Mouse (Mus musculus) forebrain, postnatal 0 days (tissue): ENCODE measurements around the gene Galnt12. TPM values are rescaled to one million over a fixed set of nuclear protein-coding genes. Genes with fewer than 3 reads are reported as not detected.

Source experiments
- ATAC-seq: fragments of 200-750 bp; cut with Nextera tagmentation; 2 replicates; pipeline ENCODE4 v1.8.0; 2017; ENCODE audit warnings: mild to moderate bottlenecking, moderate library complexity
- DNase-seq: peaks from one replicate; pipeline ENCODE4 v3.0.0-alpha.2; 2015
- H3K27ac ChIP-seq: fragments of 300-500 bp; sonication (generic); 2 replicates; pipeline ENCODE4 v1.5.1; 2014; ENCODE audit warnings: low read depth, mild to moderate bottlenecking, antibody characterized with exemption, low read length, moderate library complexity, mixed read lengths
- H3K27me3 ChIP-seq: fragments of 300-500 bp; sonication (generic); 2 replicates; pipeline ENCODE4 v1.6.1; 2014; ENCODE audit warnings: mild to moderate bottlenecking, low read length, mixed read lengths; ENCODE audit not compliant: insufficient read depth
- H3K36me3 ChIP-seq: fragments of 300-500 bp; sonication (generic); 2 replicates; pipeline ENCODE4 v1.6.1; 2014; ENCODE audit warnings: mild to moderate bottlenecking, moderate library complexity; ENCODE audit not compliant: insufficient read depth
- H3K4me1 ChIP-seq: fragments of 300-500 bp; sonication (generic); 2 replicates; pipeline ENCODE4 v1.6.1; 2014; ENCODE audit warnings: antibody characterized with exemption; ENCODE audit not compliant: insufficient read depth
- H3K4me2 ChIP-seq: fragments of 300-500 bp; sonication (generic); 2 replicates; pipeline ENCODE4 v1.6.1; 2014; ENCODE audit warnings: low read depth, mild to moderate bottlenecking, moderate library complexity
- H3K4me3 ChIP-seq: fragments of 300-500 bp; sonication (generic); 2 replicates; pipeline ENCODE4 v1.5.1; 2014; ENCODE audit warnings: low read depth, low read length, mixed read lengths
- H3K9ac ChIP-seq: fragments of 300-500 bp; sonication (generic); 2 replicates; pipeline ENCODE4 v1.6.1; 2014; ENCODE audit warnings: mild to moderate bottlenecking
- H3K9me3 ChIP-seq: fragments of 300-500 bp; sonication (generic); 2 replicates; pipeline ENCODE4 v1.6.1; 2016; ENCODE audit warnings: low read length
- CTCF ChIP-seq: sonication (generic); IDR thresholded peaks from 2 replicates; pipeline ENCODE4 v1.5.1; 2016; ENCODE audit warnings: antibody characterized with exemption, control low read depth, low read depth
- WGBS: fragments of 180-500 bp; shearing (Covaris S2); extraction: QIAGEN DNeasy Blood & Tissue Kit; methylation state at CpG from one replicate; pipeline ENCODE4 v1.1.7; 2014; 5-methylcytosine and 5-hydroxymethylcytosine counted together
- polyA plus RNA-seq: library from polyadenylated mRNA; unstranded; fragments of >200 nt; fragmentation: Nextera tagmentation; extraction: Ambion mirVana; gene quantifications from 2 replicates; pipeline ENCODE4 v1.2.1, GENCODE M21; 2015
- total RNA-seq: library from RNA; depleted of rRNA; stranded (reverse); fragments of >200 nt; gene quantifications from 2 replicates; pipeline ENCODE4 v1.2.3, GENCODE M21; 2014

Galnt12 gene
- total and polyA plus RNA-seq, 2 experiments from 2014 or later, result 1.2 to 1.4 TPM

DNA sequence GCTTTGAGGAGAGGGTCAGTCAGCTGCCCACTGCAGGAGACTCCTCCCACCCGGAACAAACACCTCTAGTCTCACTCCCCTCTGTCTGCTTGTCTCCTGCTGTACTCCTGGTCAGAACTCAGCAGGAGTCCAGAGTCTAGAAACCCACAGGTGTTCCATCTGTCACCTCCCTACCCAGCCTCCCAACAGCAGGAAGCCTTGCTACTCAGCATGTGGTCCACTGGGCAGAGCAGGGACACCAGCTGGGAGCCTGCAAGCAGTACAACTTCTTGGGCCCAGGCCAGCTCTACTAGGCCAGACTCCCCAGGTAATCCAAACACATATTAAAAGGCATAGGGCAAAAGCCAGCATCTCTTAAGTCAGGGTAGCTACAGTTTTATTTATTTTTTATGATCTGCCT lies 30.8 kb upstream of the Galnt12 start:
- DNase-seq (no peak), ATAC-seq (no peak)
- Histone ChIP-seq H3K36me3 (no peaks in the 10 kb centered on the region), H3K4me3 (no peak overlapping the region), H3K9ac (no peak overlapping the region), H3K4me2 (no peak overlapping the region), H3K4me1 (peaks cover 2% of the 10 kb centered on the region; the same call in 1 of the 2 replicates), H3K27ac (no peak overlapping the region), H3K27me3 (no peaks in the 10 kb centered on the region), H3K9me3 (no peaks in the 10 kb centered on the region)
- TF ChIP-seq CTCF, result no peak
- 18% methylated on average over 1 of the region's 1 CpGs for WGBS

DNA sequence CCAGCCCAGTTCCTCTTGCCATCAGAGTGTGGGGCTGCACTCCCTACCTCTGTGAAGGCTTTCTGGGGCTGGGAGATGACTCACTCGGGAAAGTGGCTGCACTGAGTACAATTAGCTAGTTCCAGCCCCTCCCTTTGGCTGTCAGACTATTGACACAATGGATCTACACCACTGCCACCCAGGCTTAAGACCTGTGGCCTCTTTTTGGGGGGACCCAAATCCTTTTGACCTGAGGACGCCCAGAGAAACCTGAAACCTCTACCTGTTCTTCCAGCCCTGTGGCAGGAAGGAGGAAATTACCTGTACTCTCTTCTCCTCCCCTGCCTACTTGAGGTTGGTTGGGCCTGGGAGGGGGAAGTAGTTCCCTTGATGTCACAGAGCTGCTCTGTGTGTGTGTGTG lies 16.7 kb upstream of the Galnt12 start:
- no peak for TF ChIP-seq CTCF

GRCm38 (mm10) chr4:47079997-47080646 lies 11.6 kb upstream of the Galnt12 start:
- DNase-seq (no peak), ATAC-seq (no peak)
- Histone ChIP-seq H3K4me3 (no peak overlapping the region), H3K27ac (no peak overlapping the region), H3K4me1 (no peaks in the 10 kb centered on the region), H3K27me3 (no peaks in the 10 kb centered on the region), H3K36me3 (no peaks in the 10 kb centered on the region), H3K9me3 (no peaks in the 10 kb centered on the region), H3K9ac (no peak overlapping the region), H3K4me2 (no peak overlapping the region)
- no peak for TF ChIP-seq CTCF
- 92% methylated on average over 17 of the region's 17 CpGs for WGBS

More for the DNA sequence above, 16.7 kb upstream of the Galnt12 start:
- Histone ChIP-seq H3K27me3 (no peaks in the 10 kb centered on the region), H3K9me3 (no peaks in the 10 kb centered on the region), H3K9ac (no peak overlapping the region), H3K4me2 (no peak overlapping the region), H3K4me3 (no peak overlapping the region), H3K27ac (no peak overlapping the region), H3K4me1 (no peaks in the 10 kb centered on the region), H3K36me3 (no peaks in the 10 kb centered on the region)
- ATAC-seq, result no peak
- 19% methylated on average over 2 of the region's 2 CpGs for WGBS
- DNase-seq, result no peak

DNA sequence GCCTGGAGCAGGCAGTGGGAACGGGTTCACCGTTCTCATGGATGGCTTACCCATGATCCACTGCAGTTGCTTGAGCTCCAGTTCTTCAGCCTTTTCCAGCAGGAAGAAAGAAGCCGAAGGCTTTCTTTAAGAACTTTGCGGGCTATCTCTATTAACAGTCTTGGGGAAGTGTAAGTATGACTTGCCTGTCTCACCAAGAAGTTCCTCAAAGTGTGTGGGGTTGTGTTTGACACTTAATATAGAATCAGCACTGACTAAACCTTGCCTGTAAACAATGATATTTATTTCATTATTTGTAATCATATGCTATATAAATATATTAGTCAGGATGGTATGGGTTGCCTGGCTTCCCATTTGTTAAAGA lies 11.1 kb upstream of the Galnt12 start:
- Histone ChIP-seq H3K36me3 (no peaks in the 10 kb centered on the region), H3K27me3 (no peaks in the 10 kb centered on the region), H3K9ac (no peak overlapping the region), H3K4me3 (no peak overlapping the region), H3K4me1 (no peaks in the 10 kb centered on the region), H3K9me3 (no peaks in the 10 kb centered on the region), H3K4me2 (no peak overlapping the region), H3K27ac (no peak overlapping the region)
- 97% methylated on average over 4 of the region's 4 CpGs for WGBS
- DNase-seq, result no peak
- ATAC-seq, result no peak
- TF ChIP-seq CTCF, result no peak

- ATAC-seq, result no peak
- no peak for TF ChIP-seq CTCF
- H3K36me3 ChIP-seq, result no peaks in the 10 kb centered on the region
- no peaks in the 10 kb centered on the region for H3K9me3 ChIP-seq
- H3K9ac ChIP-seq, result no peak overlapping the region
- H3K4me1 ChIP-seq, result no peaks in the 10 kb centered on the region
- H3K27ac ChIP-seq, result no peak overlapping the region
- no peaks in the 10 kb centered on the region for H3K27me3 ChIP-seq
- H3K4me2 ChIP-seq, result no peak overlapping the region
- H3K4me3 ChIP-seq, result no peak overlapping the region
- no peak for DNase-seq
- 91% methylated on average over 7 of the region's 7 CpGs for WGBS
Measured at GRCm38 (mm10) chr4:47083824-47084223, 7.9 kb upstream of the Galnt12 start.

GRCm38 (mm10) chr4:47088671-47089070 lies 3.0 kb upstream of the Galnt12 start:
- Histone ChIP-seq H3K4me1 (no peaks in the 10 kb centered on the region), H3K27me3 (0 out of 2 replicates have a peak, but pooled peaks cover 8% of the 10 kb centered on the region), H3K27ac (no peak overlapping the region), H3K4me3 (no peak overlapping the region), H3K4me2 (no peak overlapping the region), H3K9me3 (no peaks in the 10 kb centered on the region), H3K36me3 (no peaks in the 10 kb centered on the region), H3K9ac (no peak overlapping the region)
- TF ChIP-seq CTCF, result no peak
- WGBS, result 84% methylated on average over 7 of the region's 7 CpGs
- no peak for ATAC-seq
- DNase-seq, result no peak

DNA sequence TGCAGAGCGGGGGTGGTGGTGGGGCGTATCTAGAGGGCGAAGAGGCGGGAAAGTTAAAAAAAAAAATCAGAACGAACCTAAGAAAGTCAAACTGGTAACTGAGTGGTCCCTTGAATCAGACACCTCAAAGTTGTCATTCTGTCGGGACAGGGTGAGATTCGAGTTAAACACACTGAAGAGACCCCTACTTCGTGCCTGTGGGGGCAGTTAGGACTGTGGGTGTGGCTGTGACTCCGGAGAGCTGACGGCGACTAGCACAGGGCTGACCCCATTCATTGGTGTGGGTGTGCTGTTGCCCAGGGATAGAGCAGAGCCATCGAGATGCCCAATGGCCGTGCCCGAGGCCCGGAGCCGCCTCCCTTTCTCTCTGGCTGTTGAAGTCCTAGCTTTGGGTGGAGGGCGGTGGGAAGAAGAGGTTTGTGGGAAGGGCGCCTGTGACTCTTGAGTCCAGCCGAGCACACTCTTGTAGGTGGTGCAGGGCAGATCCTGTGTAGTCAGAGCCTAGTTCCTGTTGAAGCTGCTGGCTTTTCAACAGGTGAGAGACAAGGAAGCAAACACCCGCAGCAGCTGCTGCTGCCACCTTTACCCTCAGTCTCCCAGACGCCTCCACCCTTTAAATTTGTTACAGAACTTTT lies 795 bp downstream of the Galnt12 start:
- H3K9ac ChIP-seq, result peak overlapping the region; percentile 57
- peak overlapping the region; percentile 98 for H3K4me2 ChIP-seq
- TF ChIP-seq CTCF, result no peak
- H3K27ac ChIP-seq, result no peak overlapping the region
- ATAC-seq (peak; percentile 42; the same call in 1 of the 2 replicates), DNase-seq (no peak)
- H3K9me3 ChIP-seq, result no peaks in the 10 kb centered on the region
- H3K4me1 ChIP-seq, result no peaks in the 10 kb centered on the region
- H3K4me3 ChIP-seq, result peak overlapping the region; percentile 59
- H3K27me3 ChIP-seq, result 0 out of 2 replicates have a peak, but pooled peaks cover 8% of the 10 kb centered on the region
- WGBS, result 2% methylated on average over 21 of the region's 21 CpGs
- no peaks in the 10 kb centered on the region for H3K36me3 ChIP-seq
